Comparison of ENCODE assay signal across 25 mouse cellular contexts in genomic region chr11:65237896-65238295, GRCm38 (mm10). TPM values are rescaled to one million over a fixed set of nuclear protein-coding genes. Genes with fewer than 3 reads are reported as not detected.
DNase-seq lines count a peak whose midpoint lies in the region; ATAC-seq and TF ChIP-seq lines count a peak whose summit lies in the region.
"Had no signal": no experiment of that assay in that cellular context is flagged by ENCODE, and none has a peak within 500 bp of the region (broad histone marks: within the 10 kb centered on the region; RNA-seq: fewer than 3 reads in every experiment).

No protein-coding gene starts in this region.

- H3K36me3 ChIP-seq in heart, embryonic 13.5 days: peaks cover 5% of the 10 kb centered on the region
- peaks cover 4% of the 10 kb centered on the region; the same call in 1 of the 2 replicates for H3K36me3 ChIP-seq in heart, postnatal 0 days (replicated peaks; ENCODE audit: control insufficient read depth, insufficient read depth, low read length)
- H3K36me3 ChIP-seq: embryonic facial prominence, embryonic 12.5 days; embryonic facial prominence, embryonic 15.5 days; G1E; hindbrain, embryonic 12.5 days; hindbrain, embryonic 15.5 days had no signal

- H3K4me3 ChIP-seq in heart, embryonic 13.5 days: no peak overlapping the region
- H3K4me3 ChIP-seq in heart, postnatal 0 days (ENCODE audit: low read depth, low read length): no peak overlapping the region
- H3K4me3 ChIP-seq: embryonic facial prominence, embryonic 12.5 days; embryonic facial prominence, embryonic 15.5 days; hindbrain, embryonic 12.5 days; hindbrain, embryonic 15.5 days had no signal

- no peak overlapping the region for H3K4me2 ChIP-seq in heart, embryonic 13.5 days
- H3K4me2 ChIP-seq in heart, postnatal 0 days (ENCODE audit: low read depth, low read length): no peak overlapping the region
- H3K4me2 ChIP-seq: embryonic facial prominence, embryonic 12.5 days; embryonic facial prominence, embryonic 15.5 days; hindbrain, embryonic 12.5 days; hindbrain, embryonic 15.5 days had no signal

- TF ChIP-seq EP300 in heart, postnatal 0 days (IDR thresholded peaks at IDR 0.05; ENCODE audit: low read depth): no peak

- intact Hi-C loops in heart, postnatal 10 days (cut with DNase I): no loop called here
- intact Hi-C loops in heart, postnatal 14 days (cut with DNase I): no loop called here

- no peaks in the 10 kb centered on the region for H3K9me3 ChIP-seq in heart, embryonic 13.5 days
- H3K9me3 ChIP-seq in heart, postnatal 0 days (replicated peaks; ENCODE audit: control insufficient read depth, low read length): no peaks in the 10 kb centered on the region
- H3K9me3 ChIP-seq: embryonic facial prominence, embryonic 12.5 days; embryonic facial prominence, embryonic 15.5 days; G1E; hindbrain, embryonic 12.5 days; hindbrain, embryonic 15.5 days had no signal

- H3K9ac ChIP-seq in heart, embryonic 13.5 days: no peak overlapping the region
- H3K9ac ChIP-seq in heart, postnatal 0 days (replicated peaks; ENCODE audit: low read depth, low read length): no peak overlapping the region
- H3K9ac ChIP-seq: embryonic facial prominence, embryonic 12.5 days; embryonic facial prominence, embryonic 15.5 days; forebrain, postnatal 0 days; hindbrain, embryonic 12.5 days; hindbrain, embryonic 15.5 days had no signal

- 77% methylated on average over 3 of the region's 3 CpGs for WGBS in heart, embryonic 13.5 days
- 79% methylated on average over 3 of the region's 3 CpGs for WGBS in heart, postnatal 0 days

- no peak for TF ChIP-seq CTCF in heart, postnatal 0 days (IDR thresholded peaks at IDR 0.05; ENCODE audit: low read depth)

- ATAC-seq in heart, embryonic 13.5 days (ENCODE audit: extremely low read depth, insufficient number of reproducible peaks, low FRiP score, low TSS enrichment): no peak
- ATAC-seq in heart, postnatal 0 days (ENCODE audit: insufficient read depth, low read depth): no peak
- ATAC-seq: forebrain, embryonic 14.5 days; forebrain, postnatal 0 days; intestine, postnatal 0 days; Patski had no signal

- DNase-seq in heart, adult 11 months: peak; percentile 42
- DNase-seq in heart, postnatal 10 days: no peak
- DNase-seq in heart, adult 18-20 months: no peak
- DNase-seq in heart, postnatal 0 days (ENCODE audit: low spot score): no peak
- no peak for DNase-seq in heart, postnatal 14 days
- DNase-seq: adrenal gland, adult 2 months; adrenal gland, postnatal 14 days; cerebellum, adult 11 months; cerebellum, adult 2 months; cerebellum, adult 9-11 months; cerebellum, postnatal 25 days; forebrain, postnatal 0 days; gastrocnemius, postnatal 25 days; kidney, adult 2 months had no signal

- H3K4me1 ChIP-seq in heart, embryonic 13.5 days: peaks cover 64% of the 10 kb centered on the region
- peaks cover 31% of the 10 kb centered on the region for H3K4me1 ChIP-seq in heart, postnatal 0 days (ENCODE audit: control insufficient read depth, insufficient read depth)
- H3K4me1 ChIP-seq: embryonic facial prominence, embryonic 12.5 days; embryonic facial prominence, embryonic 15.5 days; hindbrain, embryonic 15.5 days had no signal

- H3K27me3 ChIP-seq in heart, embryonic 13.5 days (replicated peaks): no peaks in the 10 kb centered on the region
- H3K27me3 ChIP-seq in heart, postnatal 0 days (ENCODE audit: control insufficient read depth, insufficient read depth, low read length): no peaks in the 10 kb centered on the region
- H3K27me3 ChIP-seq: embryonic facial prominence, embryonic 12.5 days; embryonic facial prominence, embryonic 15.5 days; hindbrain, embryonic 12.5 days; hindbrain, embryonic 15.5 days had no signal

- H3K27ac ChIP-seq in heart, embryonic 13.5 days (replicated peaks): peak overlapping the region; percentile 53; the same call in 1 of the 2 replicates
- 0 out of 2 replicates have a peak overlapping the region, but pooled peaks have one; percentile 39 for H3K27ac ChIP-seq in heart, postnatal 0 days (ENCODE audit: low read depth)
- H3K27ac ChIP-seq: embryonic facial prominence, embryonic 12.5 days; embryonic facial prominence, embryonic 15.5 days; hindbrain, embryonic 12.5 days; hindbrain, embryonic 15.5 days had no signal

RNA-seq across cellular contexts. Expression of gene Myocd, which starts 31.9 kb away (rescaled TPM):
- 100 to 1,000 TPM; 115 to 122 TPM for total RNA-seq in heart, postnatal 10 days (2021)
- polyA plus RNA-seq in heart, embryonic 13.5 days (2015; fragmentation: Nextera tagmentation; extraction: Ambion mirVana): 60.7 and 67.1 TPM in 2 replicates
- 10 to 100 TPM; 65.5 to 66.9 TPM for total RNA-seq in heart, adult 18-20 months (2021)
- total RNA-seq in heart, postnatal 0 days (2014; rRNA removed; ENCODE audit: low replicate concordance): 92.4 and 129 TPM in 2 replicates
- 55.9 and 56.4 TPM in 2 replicates for polyA plus RNA-seq in heart, postnatal 0 days (2015; fragmentation: Nextera tagmentation; extraction: Ambion mirVana)
- 100 to 1,000 TPM; 106 to 112 TPM for total RNA-seq in heart, postnatal 14 days (2021)
- total RNA-seq: common myeloid progenitor, adult 5-6 weeks; hematopoietic stem cell, adult 5-6 weeks had no signal
- polyA plus RNA-seq: forebrain, embryonic 14.5 days; G1E; Patski had no signal
